Mouse (Mus musculus): Measurements from ENCODE around the gene Adam8. TPM values are rescaled to one million over a fixed set of nuclear protein-coding genes. Genes with fewer than 3 reads are reported as not detected.

Gene Adam8
- polyA plus RNA-seq, 1 experiment from 2014 or later: 0.27 TPM

GRCm38 (mm10) chr7:139978278-139978892, 14.0 kb downstream of the Adam8 start, which contains the start of gene 6430531B16Rik:
6430531B16Rik (minus strand) TSS chr7:139978755.
- H3K4me3 ChIP-seq (replicated peaks): peak within 1 kb of the TSS; percentile 58
- WGBS (ENCODE audit: insufficient replicate concordance): 7% methylated on average over 32 of the region's 32 CpGs
- H3K36me3 ChIP-seq: no peaks in the 10 kb centered on the region
- peak; percentile 52 for DNase-seq
- ATAC-seq (ENCODE audit: low read depth): peak; percentile 77
- peak within 1 kb of the TSS; percentile 79 for H3K4me2 ChIP-seq
- no peak within 1 kb of the TSS for H3K27ac ChIP-seq
- H3K9ac ChIP-seq: peak within 1 kb of the TSS; percentile 49
- no peaks in the 10 kb centered on the region for H3K9me3 ChIP-seq (replicated peaks)
- no peaks in the 10 kb centered on the region for H3K27me3 ChIP-seq
- H3K4me1 ChIP-seq (replicated peaks): peaks cover 12% of the 10 kb centered on the region

- H3K9ac ChIP-seq: no peak overlapping the region
- H3K4me2 ChIP-seq: no peak overlapping the region
- no peak overlapping the region for H3K4me3 ChIP-seq (replicated peaks)
- H3K27me3 ChIP-seq: no peaks in the 10 kb centered on the region
- peaks cover 12% of the 10 kb centered on the region for H3K4me1 ChIP-seq (replicated peaks)
- ATAC-seq (ENCODE audit: low read depth) (no peak), DNase-seq (no peak)
- 51% methylated on average over 5 of the region's 5 CpGs for WGBS (ENCODE audit: insufficient replicate concordance)
- no peaks in the 10 kb centered on the region for H3K9me3 ChIP-seq (replicated peaks)
- no peaks in the 10 kb centered on the region for H3K36me3 ChIP-seq
- no peak overlapping the region for H3K27ac ChIP-seq
Measured at GRCm38 (mm10) chr7:139975471-139975870, 16.9 kb downstream of the Adam8 start.

- 41% methylated on average over 10 of the region's 10 CpGs for WGBS (ENCODE audit: insufficient replicate concordance)
- H3K27me3 ChIP-seq: no peaks in the 10 kb centered on the region
- H3K4me1 ChIP-seq (replicated peaks): peaks cover 11% of the 10 kb centered on the region
- H3K9me3 ChIP-seq (replicated peaks): no peaks in the 10 kb centered on the region
- DNase-seq (no peak), ATAC-seq (ENCODE audit: low read depth) (no peak)
- H3K4me3 ChIP-seq (replicated peaks): no peak overlapping the region
- H3K27ac ChIP-seq: no peak overlapping the region
- no peaks in the 10 kb centered on the region for H3K36me3 ChIP-seq
- H3K9ac ChIP-seq: no peak overlapping the region
- no peak overlapping the region for H3K4me2 ChIP-seq
Measured at GRCm38 (mm10) chr7:139974307-139974706, 18.1 kb downstream of the Adam8 start.

GRCm38 (mm10) chr7:139972923-139973331, 19.4 kb downstream of the Adam8 start:
- no peaks in the 10 kb centered on the region for H3K9me3 ChIP-seq (replicated peaks)
- H3K4me3 ChIP-seq (replicated peaks): no peak overlapping the region
- DNase-seq (no peak), ATAC-seq (ENCODE audit: low read depth) (no peak)
- H3K27ac ChIP-seq: no peak overlapping the region
- H3K36me3 ChIP-seq: no peaks in the 10 kb centered on the region
- H3K9ac ChIP-seq: no peak overlapping the region
- H3K27me3 ChIP-seq: no peaks in the 10 kb centered on the region
- H3K4me2 ChIP-seq: no peak overlapping the region
- H3K4me1 ChIP-seq (replicated peaks): no peaks in the 10 kb centered on the region; the same call in 1 of the 2 replicates

DNA sequence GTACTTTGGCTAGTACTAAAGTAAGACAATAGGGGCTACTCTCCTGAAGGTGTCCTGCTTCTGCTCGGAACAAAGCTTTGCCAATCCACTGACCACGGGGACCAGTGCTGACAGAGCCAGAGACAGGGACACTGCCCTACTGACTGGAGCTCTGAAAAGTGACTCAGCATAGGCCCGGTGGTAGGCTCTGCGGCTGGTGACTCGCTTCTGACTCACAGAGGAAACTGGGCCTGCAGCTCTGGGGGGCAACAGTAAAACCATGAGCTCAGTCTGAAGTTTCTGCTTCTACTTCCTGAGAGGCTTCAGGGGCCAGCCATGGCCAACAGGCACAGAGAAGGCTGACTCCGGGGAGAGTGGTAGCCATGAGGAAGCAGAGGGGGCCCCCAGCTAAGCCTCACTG, 20.9 kb downstream of the Adam8 start:
- DNase-seq (no peak), ATAC-seq (ENCODE audit: low read depth) (peak; percentile 41)
- Histone ChIP-seq H3K4me1 (replicated peaks) (no peaks in the 10 kb centered on the region; the same call in 1 of the 2 replicates), H3K4me2 (no peak overlapping the region), H3K9me3 (replicated peaks) (no peaks in the 10 kb centered on the region), H3K27me3 (no peaks in the 10 kb centered on the region), H3K9ac (no peak overlapping the region), H3K4me3 (replicated peaks) (no peak overlapping the region), H3K36me3 (no peaks in the 10 kb centered on the region), H3K27ac (no peak overlapping the region)
- 20% methylated on average over 6 of the region's 6 CpGs for WGBS (ENCODE audit: insufficient replicate concordance)

DNA sequence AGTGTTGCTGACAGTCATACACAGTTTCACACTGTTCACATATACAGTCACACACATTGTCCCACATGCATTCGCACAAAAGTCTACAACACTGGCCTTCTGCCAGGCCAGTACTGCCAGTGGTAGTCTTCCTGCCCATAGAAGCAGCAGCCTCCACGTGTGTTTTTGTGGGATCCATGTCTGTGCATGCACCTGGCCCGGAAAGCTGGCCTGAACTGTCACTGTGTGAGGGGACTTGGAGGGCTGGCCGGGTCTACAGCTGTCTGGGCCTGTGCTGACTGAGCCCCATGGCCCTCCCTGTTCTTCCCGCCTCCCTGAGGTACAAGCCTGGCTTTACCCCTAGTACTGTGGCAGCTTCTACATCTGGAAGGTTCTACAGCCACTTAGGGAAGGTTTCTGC, 21.4 kb downstream of the Adam8 start:
- Histone ChIP-seq H3K4me3 (replicated peaks) (no peak overlapping the region), H3K27me3 (no peaks in the 10 kb centered on the region), H3K9me3 (replicated peaks) (no peaks in the 10 kb centered on the region), H3K4me2 (no peak overlapping the region), H3K4me1 (replicated peaks) (no peaks in the 10 kb centered on the region; the same call in 1 of the 2 replicates), H3K9ac (0 out of 2 replicates have a peak overlapping the region, but pooled peaks have one; percentile 19), H3K27ac (no peak overlapping the region), H3K36me3 (no peaks in the 10 kb centered on the region)
- 56% methylated on average over 5 of the region's 5 CpGs for WGBS (ENCODE audit: insufficient replicate concordance)
- DNase-seq: no peak
- ATAC-seq (ENCODE audit: low read depth): no peak

DNA sequence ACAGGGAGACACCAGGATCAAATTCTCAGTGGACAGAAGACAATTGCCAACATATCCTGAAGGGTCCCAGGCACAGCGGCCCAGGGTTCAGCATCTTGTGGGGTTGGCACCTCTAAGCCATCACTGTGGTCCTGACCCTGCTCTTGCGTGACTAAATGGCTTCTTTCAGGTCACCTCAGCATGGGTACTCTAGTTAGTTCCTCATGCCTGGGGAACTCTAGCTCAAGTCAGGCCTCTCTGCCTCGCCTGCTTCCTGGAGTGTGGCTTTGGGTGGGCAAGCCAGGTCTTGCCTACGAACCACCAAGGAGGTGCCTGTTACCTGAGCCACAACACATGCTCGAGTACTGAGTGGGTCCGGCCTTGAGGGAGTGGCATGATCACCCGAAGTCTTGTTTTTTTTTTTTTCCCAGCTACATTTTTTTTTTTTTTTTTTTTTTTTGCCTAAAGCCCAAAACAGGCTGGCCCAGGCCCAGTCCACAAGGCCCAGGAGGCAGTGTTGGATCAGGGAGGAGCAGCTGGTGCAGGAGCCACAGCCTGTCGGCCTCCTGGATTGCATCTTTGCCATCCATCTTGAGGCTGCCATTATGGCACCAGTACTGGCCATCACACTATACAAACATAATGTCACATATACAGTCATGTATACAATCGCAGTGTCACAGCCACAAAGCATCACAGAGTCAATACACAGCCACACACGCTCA, 22.0 kb downstream of the Adam8 start:
- WGBS (ENCODE audit: insufficient replicate concordance): 65% methylated on average over 10 of the region's 10 CpGs

DNA sequence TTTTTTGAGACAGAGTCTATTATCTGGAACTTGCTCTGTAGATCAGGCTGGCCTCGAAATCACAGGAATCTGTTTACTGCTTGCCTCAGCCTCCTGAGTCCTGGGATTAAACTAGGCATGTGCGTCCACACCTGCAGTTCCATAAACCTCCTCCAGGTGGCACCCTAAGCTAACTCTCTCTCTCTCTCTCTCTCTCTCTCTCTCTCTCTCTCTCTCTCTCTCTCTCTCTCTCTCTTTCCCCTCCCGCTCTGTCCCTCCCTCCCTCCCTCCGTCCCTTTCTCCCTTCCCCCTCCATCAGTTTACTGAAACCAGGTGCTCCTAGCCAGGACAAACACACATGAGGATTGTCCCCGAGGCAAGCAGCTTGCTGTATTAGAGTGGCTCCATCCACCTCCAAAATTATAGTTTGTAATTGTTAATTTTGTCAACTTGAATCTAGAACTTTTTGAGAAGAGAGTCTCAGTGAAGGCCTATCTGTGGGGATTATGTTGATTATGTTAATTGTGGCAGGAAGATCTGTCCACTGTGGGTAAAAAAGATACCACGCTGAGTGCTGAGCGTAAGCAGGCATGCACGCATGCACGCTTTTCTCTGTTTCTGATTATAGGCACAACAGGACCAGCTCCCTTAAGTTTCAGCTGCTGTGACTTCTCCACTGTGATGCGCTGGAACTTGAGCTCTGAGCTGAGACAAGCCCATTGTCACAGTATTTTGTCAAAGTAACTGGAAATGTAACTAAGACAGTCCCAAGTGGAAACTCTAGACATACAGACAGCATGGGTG, 22.8 kb downstream of the Adam8 start:
- no peak overlapping the region for H3K4me3 ChIP-seq (replicated peaks)
- H3K4me1 ChIP-seq (replicated peaks): no peaks in the 10 kb centered on the region; the same call in 1 of the 2 replicates
- H3K27ac ChIP-seq: no peak overlapping the region
- 42% methylated on average over 10 of the region's 10 CpGs for WGBS (ENCODE audit: insufficient replicate concordance)
- H3K9me3 ChIP-seq (replicated peaks): no peaks in the 10 kb centered on the region
- H3K36me3 ChIP-seq: no peaks in the 10 kb centered on the region
- no peak overlapping the region for H3K9ac ChIP-seq
- DNase-seq (peak; percentile 47), ATAC-seq (ENCODE audit: low read depth) (no peak)
- H3K27me3 ChIP-seq: no peaks in the 10 kb centered on the region
- no peak overlapping the region for H3K4me2 ChIP-seq

More for the DNA sequence above, 22.0 kb downstream of the Adam8 start:
- Histone ChIP-seq H3K4me2 (no peak overlapping the region), H3K4me1 (replicated peaks) (no peaks in the 10 kb centered on the region; the same call in 1 of the 2 replicates), H3K9me3 (replicated peaks) (no peaks in the 10 kb centered on the region), H3K36me3 (no peaks in the 10 kb centered on the region), H3K27ac (no peak overlapping the region), H3K27me3 (no peaks in the 10 kb centered on the region), H3K4me3 (replicated peaks) (no peak overlapping the region), H3K9ac (no peak overlapping the region)
- no peak for DNase-seq
- no peak for ATAC-seq (ENCODE audit: low read depth)

DNA sequence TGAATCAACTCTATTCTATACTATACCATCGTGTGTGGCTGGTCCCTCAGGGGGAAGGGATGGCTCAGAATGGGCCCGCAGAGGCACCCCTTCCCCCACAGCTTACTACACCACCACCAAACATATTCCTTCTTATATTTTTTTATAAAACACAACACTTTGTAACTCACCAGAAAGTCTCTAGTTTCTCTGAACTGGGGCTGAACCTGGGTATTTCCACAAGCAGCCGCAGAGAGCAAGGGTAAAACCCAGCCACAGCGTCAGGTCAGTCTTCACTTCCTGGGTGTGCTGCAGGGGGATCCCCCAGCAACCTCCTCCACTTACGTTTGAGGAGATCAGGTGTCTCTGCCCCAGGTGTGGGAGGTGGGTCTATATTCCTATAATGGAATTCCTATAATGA, 23.9 kb downstream of the Adam8 start:
- WGBS (ENCODE audit: insufficient replicate concordance): 53% methylated on average over 5 of the region's 5 CpGs

GRCm38 (mm10) chr7:139967175-139967574, 25.2 kb downstream of the Adam8 start:
- WGBS (ENCODE audit: insufficient replicate concordance): 34% methylated on average over 4 of the region's 4 CpGs
- DNase-seq: no peak

More for the DNA sequence above, 23.9 kb downstream of the Adam8 start:
- Histone ChIP-seq H3K4me2 (no peak overlapping the region), H3K27ac (no peak overlapping the region), H3K9ac (no peak overlapping the region), H3K4me3 (replicated peaks) (no peak overlapping the region), H3K9me3 (replicated peaks) (no peaks in the 10 kb centered on the region), H3K36me3 (no peaks in the 10 kb centered on the region), H3K4me1 (replicated peaks) (no peaks in the 10 kb centered on the region), H3K27me3 (no peaks in the 10 kb centered on the region)
- no peak for ATAC-seq (ENCODE audit: low read depth)
- no peak for DNase-seq

DNA sequence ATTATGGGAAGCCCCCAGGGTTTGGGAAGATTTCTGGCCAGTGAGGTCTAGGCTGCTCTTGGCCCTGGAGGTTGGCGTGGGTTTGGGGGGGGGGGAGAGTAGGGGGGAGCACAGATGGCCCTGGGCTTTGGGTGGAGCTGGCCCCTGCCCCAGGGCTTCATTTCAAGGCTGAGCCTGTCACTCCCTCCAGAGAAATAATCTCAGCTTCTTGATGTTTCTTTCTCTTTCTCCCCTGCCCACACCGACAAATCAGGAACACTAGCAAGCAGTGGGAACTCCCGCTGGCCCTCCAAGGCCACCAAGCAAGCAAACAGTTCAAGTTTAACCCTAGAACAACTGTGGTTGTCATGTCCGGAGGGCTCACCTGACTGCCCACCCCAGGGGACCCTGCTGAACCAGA, 28.5 kb downstream of the Adam8 start:
- H3K27ac ChIP-seq: no peak overlapping the region

More at GRCm38 (mm10) chr7:139967175-139967574, 25.2 kb downstream of the Adam8 start:
- H3K27me3 ChIP-seq: no peaks in the 10 kb centered on the region
- H3K4me1 ChIP-seq (replicated peaks): no peaks in the 10 kb centered on the region
- no peak overlapping the region for H3K9ac ChIP-seq
- no peak for ATAC-seq (ENCODE audit: low read depth)
- H3K36me3 ChIP-seq: no peaks in the 10 kb centered on the region
- H3K9me3 ChIP-seq (replicated peaks): no peaks in the 10 kb centered on the region
- no peak overlapping the region for H3K4me2 ChIP-seq
- no peak overlapping the region for H3K27ac ChIP-seq
- no peak overlapping the region for H3K4me3 ChIP-seq (replicated peaks)

More for the DNA sequence above, 28.5 kb downstream of the Adam8 start:
- 60% methylated on average over 4 of the region's 4 CpGs for WGBS (ENCODE audit: insufficient replicate concordance)
- Histone ChIP-seq H3K36me3 (no peaks in the 10 kb centered on the region), H3K4me2 (no peak overlapping the region), H3K9me3 (replicated peaks) (no peaks in the 10 kb centered on the region), H3K27me3 (peaks cover 5% of the 10 kb centered on the region), H3K4me1 (replicated peaks) (no peaks in the 10 kb centered on the region), H3K9ac (no peak overlapping the region), H3K4me3 (replicated peaks) (no peak overlapping the region)
- no peak for ATAC-seq (ENCODE audit: low read depth)
- DNase-seq: no peak

Measured in liver, embryonic 13.5 days (tissue).